Mouse (Mus musculus) retina, postnatal 1 day (tissue): ENCODE measurements around the gene Sypl.

Experiments used
- DNase-seq: peaks from one replicate; pipeline ENCODE4 v3.0.0-alpha.2; 2012

Sypl gene

DNA sequence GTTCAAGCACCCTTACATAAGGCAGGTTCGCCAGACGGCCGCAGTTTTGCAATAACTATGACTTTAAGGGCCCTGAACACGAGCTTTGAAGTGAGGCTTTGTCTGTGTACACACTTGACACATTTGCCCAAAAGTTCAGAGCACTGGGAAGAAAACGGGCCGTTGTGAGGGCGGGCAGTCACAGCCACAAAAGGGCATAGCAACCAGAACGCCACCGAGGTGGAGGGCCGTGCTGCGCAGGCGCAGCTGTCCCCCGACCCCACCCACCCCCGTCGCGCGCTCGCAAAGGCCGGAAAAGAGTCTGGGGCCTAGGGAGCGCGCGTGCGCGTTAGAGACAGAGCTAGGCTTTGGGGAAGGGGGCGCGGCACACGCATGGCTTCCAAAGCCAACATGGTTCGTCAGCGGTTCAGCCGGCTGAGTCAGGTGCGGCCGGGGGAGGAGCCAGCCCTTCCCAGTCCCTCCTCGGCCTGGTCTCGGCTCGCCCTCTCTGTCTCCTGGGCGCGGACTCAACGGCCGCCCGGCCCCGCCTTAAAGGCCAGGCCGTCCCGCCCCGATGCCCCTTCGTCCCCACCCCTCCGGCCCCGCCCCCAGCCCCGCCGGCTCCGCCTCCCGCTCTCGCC, at the start of gene Sypl:
Gene Sypl (plus strand): TSS at position 296 of the 620 bp plus-strand sequence.
- peak; percentile 99 for DNase-seq

DNA sequence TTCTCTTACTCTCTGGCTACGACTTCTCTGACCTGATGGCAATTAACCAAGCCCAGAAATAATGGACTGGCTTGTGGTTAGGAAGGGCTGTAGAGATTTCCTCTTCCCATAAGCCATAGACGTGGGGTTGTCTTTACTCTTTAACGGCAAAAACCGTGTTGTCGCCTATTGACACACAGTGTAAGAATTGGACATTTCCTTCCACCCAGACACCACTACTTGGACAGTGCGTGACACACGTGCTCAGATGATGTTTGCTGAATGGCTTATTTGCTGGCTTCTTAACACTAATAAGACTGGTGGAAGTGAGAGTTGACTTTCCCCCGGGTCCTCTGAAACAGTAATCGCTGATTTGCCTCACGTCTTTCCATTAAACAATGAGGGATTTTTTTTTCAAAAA, 44.0 kb upstream of the Sypl start:
- no peak for DNase-seq

DNA sequence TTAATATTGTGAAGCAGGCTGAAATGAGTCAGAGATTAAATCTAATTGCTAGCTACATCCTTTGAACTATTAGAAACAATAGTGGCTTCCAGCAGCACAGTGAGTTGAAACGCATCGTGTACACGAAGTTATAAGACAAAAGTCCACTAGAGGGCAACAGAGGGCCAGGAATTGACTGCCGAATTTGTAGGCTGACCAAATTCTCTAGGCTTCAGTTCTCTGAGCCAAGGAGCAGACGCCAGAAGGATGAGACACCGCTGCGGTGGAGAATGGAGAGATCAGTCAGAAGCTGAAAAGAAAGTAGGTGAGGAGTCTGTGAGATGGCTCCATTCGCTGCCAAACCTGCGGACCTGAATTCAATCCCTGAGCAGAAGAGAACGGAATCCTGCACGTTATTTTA, 43.6 kb upstream of the Sypl start:
- peak; percentile 91 for DNase-seq

DNA sequence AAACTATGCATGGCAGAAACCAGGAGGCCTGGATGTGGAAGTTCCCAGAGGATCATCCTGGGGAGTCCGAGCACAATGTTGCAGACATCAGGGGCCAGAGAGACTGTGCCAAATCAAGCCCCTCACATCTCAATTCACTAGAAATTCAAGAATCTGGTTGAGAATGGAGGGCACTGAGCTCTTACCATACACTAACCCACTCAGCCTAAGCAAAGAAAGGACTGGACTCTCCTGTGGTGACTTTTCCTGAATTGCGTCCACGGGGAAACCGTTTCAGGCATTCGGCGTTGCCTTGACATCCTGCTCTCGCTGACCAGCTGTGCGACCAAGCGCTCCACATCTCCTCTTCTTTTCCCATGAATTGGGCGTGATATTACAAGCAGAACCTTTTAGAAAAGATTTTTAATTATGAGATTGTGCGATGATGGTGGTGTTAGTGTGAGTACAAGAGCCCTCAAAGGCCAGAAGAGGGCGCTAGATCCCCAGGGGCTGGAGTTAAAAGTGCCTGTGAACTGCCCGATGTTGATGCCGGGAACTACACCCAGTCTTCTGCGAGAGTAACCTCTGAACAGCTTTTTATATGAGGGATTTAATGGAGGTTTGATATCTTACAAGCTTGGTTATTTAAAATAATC, 43.0 kb upstream of the Sypl start:
- DNase-seq: peak; percentile 86

DNA sequence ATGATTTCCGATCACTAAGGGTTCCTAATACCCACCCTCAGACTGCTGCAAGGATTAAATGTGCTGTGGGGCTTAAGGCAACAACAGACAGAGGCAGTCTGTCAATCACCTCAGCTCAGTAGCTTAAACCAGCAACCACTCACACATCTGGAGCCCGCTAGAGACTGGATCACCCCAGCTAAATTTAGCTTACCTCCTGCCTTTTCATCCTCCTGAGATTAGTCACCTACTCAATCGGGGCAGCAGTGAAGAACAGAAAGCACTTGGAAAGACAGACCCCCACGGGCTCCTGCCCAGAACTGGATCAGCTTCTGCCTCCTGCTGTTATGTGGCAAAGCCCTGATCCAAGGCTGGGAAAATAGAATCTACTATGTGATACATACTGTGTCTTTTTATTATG, 42.1 kb upstream of the Sypl start:
- no peak for DNase-seq

DNA sequence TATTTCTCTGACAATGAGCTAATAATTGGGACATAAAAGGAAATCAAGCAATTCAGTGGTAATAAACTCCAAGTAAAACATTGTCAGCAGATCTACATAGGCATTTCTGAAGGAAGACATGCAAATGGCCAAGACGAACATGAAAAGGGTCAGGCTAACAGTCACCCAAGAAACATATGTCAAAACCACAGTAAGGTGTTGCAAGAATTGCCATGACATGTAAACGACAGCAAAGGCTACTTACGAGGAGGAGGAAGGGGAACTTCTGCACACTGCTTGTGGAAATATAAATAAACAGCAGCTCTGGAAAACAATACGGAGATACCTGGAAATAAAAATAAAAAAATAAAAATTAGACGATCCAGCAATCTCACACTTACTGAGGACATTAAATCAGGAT, 40.9 kb upstream of the Sypl start:
- DNase-seq: no peak

DNA sequence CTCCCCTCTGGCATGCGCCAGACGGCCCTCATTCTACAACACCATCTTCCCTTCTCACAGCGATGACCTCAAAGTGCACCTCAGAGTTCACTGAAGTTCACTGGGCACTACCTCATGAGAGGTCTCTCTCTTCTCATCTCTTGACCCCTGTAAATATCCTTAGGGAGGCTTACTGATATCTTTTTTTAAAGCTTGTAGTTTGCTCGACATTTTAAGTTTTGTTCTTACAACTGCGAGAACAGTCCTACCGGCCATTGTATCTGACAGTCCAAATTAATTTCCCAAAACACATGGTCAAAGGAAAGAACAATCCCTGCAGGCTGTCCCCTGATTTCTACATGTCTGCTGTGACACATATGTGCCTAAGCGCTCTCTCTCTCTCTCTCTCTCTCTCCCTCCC, 35.0 kb upstream of the Sypl start:
- no peak for DNase-seq

DNA sequence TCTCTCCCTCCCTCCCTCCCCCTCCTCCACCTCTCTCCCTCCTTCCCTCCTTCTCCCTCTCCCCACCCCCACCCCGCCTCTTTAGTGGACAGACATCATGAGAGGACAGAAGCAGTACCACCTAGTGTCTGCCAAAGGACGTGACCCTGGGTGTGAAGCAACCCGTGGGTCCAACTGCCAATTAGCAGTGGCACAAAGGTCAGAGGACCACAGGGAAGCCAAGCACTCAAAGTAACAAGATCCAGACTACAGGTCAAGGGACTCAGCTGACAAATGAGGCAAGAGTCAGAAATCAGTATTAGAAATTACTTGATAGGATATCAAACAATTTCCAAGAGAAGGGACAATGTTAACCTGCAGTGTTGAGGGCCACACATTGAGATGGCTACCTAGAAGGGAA, 34.6 kb upstream of the Sypl start:
- peak; percentile 37 for DNase-seq

DNA sequence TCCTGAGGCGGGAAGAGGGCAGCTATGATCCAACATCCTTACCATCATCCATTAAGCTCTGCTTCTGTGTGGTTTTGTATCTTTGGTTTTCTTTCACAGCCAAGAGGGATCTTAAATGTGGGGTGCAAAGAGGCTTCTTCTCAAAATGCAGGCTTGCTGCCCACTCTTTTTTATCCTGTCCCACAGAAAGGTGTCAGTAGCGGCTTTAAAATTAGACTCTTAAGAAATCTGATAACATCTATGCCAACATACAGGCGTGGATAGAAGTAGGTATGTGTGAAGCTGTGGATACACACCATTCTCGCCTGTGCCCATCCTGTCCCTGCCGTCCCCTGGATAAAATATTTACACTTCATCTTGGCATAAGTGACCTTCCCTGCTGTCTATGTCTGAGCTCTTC, 34.2 kb upstream of the Sypl start:
- no peak for DNase-seq

DNA sequence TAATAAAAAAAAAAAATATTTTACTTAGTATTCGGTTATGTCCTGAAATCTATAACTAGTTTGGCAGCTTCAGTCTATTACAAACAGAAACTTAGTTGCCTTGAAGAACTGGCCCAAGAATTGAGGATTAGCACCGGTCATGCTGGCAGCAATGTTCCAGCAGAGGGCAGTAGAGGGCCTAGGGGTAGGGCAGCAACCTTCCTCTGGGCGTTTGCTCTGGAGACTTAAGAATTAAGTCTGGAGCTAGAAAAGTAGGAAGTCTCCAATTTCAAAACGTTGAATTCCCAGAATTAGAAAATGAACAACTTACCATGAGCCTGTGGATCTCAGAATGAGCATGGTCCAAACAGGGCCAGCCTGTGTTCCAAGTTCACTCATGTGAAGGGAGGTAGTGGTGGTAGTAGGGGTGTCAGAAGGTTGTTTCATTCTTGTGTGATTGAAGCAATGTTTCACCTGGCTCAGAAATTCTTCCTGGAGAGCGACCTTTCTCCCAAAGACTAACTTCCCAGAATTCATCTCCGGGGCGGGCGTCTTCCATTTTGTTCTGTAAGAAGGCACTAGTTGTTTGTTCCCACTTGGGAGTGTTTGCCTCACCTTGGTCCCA, 33.4 kb upstream of the Sypl start:
- peak; percentile 48 for DNase-seq

DNA sequence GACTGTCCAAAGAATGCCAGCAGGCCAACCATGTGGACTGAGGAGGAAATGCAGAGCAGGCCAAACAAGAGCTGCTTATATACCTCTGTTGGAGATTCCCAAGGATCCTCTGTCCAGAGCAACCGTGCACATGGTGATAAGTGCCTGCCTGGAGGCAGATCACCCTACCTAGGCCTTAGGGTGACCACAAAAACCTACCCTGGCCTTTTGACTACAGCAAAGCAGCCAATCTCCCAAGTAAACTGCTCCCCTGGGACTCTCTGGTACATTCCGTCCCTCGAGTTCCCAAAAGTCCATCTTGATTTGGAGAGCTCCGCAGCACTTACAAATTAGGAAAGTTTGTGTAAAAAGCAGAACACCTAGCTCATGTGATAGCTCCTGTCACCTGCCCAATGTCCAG, 32.6 kb upstream of the Sypl start:
- DNase-seq: no peak

DNA sequence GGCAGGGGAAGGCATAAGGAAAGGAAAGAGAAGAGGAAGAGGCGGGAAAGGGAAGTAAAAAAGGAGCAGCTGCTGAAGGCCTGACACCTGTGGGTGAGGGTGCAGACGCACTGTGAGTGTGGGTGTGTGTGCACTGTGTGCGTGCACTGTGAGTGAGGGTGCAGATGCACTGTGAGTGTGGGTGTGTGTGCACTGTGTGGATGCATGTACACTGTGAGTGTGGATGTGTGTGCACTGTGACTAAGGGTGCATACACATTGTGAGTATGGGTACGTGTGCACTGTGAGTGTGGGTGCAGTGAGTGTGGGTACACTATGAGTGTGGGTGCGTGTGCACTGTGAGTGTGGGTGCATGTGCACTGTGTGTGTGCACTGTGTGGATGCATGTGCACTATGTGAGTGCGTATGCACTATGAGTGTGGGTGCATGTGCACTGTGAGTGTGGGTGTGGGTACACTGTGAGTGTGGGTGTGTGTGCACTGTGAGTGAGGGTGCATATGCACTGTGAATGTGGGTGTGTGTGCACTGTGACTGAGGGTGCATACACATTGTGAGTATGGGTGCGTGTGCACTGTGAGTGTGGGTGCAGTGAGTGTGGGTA, 32.1 kb upstream of the Sypl start:
- no peak for DNase-seq

DNA sequence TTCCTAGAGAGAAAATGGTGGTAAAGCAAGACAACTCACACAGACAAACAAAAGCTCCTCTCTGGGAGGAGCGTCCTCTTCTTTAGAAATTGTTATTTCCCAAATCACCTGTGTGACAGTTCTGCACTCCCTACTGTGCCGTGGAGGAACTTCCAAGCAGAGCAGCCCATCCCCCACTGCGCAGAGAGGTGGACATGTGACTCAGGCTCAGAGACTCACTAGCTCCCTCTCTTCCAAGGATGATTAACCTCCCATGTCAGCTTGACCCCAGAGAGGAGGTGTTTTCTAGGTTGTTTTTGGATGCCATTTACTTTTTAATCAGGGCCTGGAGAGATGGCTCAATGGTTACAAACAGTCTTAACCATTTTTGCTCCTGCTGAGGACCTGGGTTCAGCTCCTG, 29.4 kb upstream of the Sypl start:
- no peak for DNase-seq

DNA sequence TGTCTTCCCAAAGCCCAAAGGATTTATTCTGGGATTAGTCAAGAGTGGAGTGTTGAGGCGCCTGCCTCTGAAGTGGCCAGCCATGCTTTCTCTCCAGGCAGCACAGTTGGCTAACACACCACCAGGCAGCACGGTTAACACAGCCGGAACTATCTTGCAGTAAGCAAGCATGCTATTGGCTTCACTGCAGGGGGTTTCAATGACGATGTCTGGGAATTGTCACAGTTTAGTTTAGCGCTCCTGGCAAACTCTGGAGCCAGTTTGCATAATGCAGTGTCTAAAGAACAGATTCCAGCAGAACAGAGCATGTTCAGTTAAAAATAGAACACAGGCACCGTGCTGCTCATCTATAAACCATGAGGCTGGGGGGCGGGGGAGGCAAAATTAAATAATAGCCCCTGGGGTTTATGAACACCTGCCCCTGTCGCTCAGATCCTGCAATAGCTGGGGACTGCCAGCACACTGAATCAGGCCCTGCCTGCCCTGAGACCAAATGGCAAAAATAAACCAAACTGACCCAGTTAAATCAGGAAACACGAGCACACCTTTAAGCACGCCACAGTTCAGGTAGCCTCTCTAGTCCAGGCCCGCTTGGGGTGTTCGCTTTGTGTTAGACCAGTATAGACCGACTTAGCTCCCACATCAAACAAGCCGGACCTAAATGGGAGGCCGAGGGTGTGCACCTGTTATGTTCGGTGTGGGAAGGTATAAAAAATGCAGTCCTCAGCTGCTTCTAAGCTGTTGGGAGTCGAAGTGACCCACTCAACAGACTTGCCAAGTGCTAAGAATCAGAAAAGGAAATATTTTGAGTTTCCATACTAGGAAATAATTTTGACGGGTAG, 27.1 kb upstream of the Sypl start:
- peak; percentile 47 for DNase-seq

DNA sequence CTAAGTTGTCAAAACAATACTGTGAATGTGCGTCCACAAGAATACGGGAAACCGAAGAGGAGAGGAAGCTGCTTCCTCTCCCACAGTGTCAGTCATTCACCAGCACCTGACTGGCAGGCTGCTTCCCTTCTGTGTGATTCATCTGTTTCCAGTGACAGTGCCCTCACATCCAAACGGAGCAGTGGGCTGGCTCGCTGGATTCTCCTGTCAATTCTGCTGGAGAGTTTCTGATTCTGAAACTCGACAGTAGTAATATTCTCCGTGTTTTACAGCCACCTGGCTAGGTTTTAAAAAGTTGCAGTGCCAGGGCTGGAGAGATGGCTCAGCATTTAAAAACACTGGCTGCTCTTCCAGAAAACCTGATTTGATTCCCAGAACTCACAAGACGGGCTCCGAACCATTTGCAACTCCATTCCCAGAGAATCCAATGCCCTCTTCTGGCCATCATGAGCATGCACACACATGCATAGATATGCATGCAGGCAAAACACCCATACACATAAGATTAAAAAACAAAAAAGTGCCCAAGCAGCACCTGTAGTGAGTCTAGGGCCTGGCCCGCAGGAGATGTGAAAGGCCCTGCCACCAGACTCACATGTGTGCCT, 26.4 kb upstream of the Sypl start:
- no peak for DNase-seq

DNA sequence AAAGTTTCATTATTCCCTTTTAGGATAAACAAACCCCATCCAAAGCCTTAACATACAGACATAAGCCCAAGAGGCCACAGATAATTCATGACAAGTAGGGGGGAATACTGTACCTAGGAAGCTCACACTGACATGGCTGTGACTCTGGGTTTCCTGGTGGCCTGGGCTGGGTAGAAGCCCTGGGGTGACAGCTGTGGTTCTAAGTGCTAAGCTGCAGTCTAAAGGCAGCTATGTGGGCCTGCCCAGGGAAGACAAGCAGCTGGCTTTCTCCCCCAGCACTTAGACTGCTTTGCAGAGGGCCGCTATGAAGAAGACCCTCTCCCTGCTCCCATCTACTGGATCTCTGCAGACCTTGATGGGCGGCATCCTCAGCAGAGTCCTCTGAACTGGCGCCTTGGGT, 25.5 kb upstream of the Sypl start:
- DNase-seq: no peak

DNA sequence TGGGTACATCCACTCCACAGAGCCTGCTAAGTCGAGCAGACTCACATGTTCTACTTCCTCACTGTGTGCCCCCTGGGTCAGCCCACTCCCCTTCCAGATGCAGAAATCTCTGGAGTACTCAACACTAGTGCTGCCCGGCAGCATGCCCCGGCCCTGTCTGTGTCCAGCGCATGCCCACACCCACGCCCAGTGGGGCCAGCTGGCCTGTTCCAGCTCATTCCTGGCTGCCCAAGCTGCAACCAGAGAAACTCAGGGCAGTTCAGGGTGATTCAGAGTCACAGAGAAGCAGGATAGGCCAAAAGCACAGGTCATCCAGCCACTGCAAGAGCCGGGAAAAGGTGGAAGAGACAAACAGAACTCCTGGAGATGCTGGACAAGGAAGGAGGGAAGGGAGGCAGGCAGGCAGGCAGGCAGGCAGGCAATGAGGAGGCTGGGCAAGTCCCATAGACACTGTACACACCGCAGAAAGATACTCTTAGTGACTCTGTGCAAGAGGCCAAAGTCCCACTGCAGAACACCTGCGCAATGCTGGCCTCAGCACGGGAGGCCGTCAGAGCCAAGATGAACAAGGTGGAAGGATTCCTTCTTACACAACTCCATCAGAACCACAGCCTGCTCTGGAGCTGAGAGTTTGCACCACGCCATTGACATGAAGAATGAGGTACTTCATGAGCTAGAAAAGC, 23.7 kb upstream of the Sypl start:
- DNase-seq: no peak

DNA sequence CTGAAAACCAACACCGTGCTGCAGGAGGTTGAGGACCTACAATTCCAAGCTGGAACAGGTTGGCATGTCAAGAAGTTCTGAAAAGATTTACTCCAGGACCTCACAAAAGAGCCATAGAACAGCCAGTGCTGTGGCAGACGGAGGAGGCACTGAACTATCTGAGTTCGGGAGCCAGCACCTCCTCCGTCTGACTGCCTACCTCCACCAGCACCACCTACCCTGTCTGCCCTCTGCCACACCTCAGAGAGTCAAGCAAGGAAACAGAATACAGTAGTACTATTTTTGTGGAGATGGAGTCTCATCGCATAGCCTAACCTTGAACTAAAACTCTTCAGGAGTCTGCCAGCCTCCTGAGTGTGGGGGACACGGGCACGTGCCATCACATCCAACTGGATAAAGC, 23.1 kb upstream of the Sypl start:
- DNase-seq: no peak

DNA sequence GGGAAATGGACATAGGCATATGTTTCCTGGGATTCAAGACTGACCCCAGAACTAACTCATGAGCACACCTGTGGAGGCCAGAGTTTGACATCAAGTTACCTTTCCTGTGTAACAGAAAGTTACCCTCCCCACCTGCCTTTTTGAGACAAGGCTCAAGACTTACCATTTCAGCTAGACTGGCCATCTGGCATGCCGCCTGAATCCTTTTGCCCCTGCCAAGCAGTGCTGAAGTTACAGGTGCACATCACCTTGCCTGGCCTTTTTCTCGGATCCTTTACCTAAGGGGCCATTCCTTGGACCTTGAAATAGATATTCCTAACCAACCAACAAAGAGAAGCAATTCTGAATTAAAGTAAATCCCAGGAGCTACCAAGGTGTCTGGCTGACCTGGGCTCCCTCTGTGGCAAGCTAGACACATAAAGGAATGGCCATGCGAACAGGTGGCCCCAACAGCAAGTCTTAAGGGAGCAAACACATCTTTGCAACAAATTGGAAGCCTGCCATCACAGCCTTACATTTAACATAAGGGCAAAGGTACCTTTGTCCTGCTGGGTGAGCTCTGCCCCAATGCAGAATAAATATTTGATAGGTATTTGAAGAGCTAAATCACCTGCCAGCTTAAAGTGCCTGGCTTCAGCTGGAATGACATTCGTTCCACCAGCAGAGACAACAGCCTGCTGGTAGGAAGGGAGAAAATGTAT, 17.3 kb upstream of the Sypl start:
- no peak for DNase-seq

DNA sequence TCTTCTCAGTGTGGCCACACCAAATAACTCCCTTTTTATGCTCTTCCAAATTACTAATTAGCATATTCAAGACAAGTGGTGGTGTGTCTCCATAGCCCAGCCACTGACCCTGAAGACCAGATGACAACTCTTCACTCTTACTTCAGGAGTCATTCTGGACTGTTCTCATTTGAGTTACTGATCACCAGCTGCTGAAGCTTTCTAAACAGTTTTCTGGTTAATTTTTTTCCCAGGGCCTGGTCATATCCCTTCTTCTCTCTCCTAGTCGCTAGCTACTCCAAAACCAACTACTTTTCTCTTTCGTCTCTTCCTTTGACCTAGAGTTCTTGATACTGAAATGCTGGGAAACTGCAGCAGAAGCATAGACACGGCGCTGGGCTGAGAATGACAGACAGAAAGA, 12.6 kb upstream of the Sypl start:
- no peak for DNase-seq

DNA sequence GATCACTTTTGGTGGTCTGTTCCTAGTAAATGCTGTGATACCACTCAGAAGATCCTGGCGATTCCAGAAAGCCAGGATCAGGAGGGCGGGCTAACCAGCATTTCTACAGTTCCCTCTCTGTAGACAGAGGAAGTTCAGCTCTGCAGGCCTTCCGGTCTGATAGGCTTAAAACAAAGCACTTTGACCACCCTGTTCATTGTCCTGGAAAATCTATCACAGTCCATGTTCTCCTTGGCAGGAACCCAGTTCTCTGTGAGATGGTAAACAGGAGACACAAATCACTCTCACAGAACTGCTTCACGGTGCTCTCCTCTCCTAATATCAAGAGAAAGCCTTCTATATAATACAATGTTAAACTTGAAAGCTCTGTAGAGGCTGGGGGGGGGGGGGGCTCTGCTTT, 10.3 kb upstream of the Sypl start:
- DNase-seq: peak; percentile 75

DNA sequence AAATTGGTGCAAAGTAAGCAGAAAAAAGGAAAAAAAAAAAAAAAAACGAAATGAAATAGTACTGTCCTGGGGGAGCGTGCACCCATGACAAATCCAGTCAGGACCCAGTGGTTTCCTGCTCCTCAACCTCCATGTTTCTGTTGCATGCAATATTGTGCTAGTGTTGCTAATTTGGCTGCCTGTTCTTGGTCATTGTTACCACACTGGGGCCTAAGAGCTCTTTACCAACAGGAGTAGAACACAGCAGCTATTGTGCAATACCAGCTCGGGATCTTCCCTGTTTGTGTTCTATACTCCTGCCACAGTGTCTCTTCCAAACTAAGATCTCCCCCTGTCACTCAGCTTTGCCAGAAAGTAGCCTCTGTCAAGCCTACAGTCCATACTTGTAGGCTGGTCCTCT, 9.7 kb upstream of the Sypl start:
- DNase-seq: no peak
